Mouse (Mus musculus) right cerebral cortex, postnatal 4 days (tissue): ENCODE results near the gene Lnx2.

Source experiments
- DNase-seq: peaks from one replicate; pipeline ENCODE4 v3.0.0-alpha.2; 2022

Lnx2 gene

GRCm38 (mm10) chr5:147076799-147077165 lies 396 bp upstream of the Lnx2 start, which contains the start of gene Polr1d:
Gene Polr1d (plus strand): TSS chr5:147077050.
- no peak for DNase-seq

- no peak for DNase-seq
These were observed 1.0 kb downstream of the Lnx2 start for GRCm38 (mm10) chr5:147075103-147076025.

DNA sequence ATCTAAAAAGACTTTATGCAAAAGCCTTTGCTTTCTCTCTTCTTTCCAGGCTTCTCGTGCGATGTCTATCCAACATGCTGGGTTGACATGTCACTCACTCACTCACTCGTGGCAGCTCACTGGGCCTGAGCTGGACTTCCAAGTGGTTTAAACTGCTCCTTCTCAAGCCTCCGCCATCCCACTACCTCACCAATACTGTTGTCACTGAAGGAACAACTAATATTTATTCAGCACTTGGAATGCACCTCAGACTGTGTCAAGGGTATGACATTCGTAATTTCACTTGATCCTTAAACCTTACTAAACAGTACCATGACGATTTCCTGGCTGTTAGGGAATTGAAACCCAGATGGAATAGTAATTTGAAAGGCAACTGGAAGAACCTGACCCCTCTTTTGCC lies 2.6 kb downstream of the Lnx2 start:
- DNase-seq = no peak

DNA sequence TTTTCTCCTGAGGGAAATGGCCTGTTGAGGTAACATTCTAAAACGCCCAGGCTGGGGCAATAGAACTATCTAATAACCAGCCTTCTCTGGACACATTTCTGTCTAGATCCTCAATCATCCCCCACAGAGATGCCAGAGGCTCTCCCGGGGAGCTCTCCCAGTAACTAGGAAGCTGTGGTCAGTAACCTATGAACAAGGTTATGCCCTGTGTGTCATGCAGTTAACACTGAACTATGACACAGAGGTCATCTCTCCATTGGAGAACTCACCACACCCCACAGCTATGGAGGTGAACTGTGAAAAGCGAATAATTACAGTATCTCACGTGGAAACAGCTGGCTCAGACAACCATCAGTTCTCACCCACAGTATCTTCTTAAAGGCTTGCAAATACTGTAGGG lies 4.5 kb downstream of the Lnx2 start:
- no peak for DNase-seq

- DNase-seq = no peak
These were observed 5.4 kb downstream of the Lnx2 start for GRCm38 (mm10) chr5:147070791-147071516.

GRCm38 (mm10) chr5:147068876-147069275 lies 7.5 kb downstream of the Lnx2 start:
- DNase-seq = no peak

- DNase-seq = no peak
These were observed 9.4 kb downstream of the Lnx2 start for GRCm38 (mm10) chr5:147066965-147067364.

- no peak for DNase-seq
These were observed 10.3 kb downstream of the Lnx2 start for GRCm38 (mm10) chr5:147066129-147066528.

GRCm38 (mm10) chr5:147063215-147063661 lies 13.1 kb downstream of the Lnx2 start:
- DNase-seq = no peak

- no peak for DNase-seq
These were observed 16.4 kb downstream of the Lnx2 start for GRCm38 (mm10) chr5:147060024-147060423.

DNA sequence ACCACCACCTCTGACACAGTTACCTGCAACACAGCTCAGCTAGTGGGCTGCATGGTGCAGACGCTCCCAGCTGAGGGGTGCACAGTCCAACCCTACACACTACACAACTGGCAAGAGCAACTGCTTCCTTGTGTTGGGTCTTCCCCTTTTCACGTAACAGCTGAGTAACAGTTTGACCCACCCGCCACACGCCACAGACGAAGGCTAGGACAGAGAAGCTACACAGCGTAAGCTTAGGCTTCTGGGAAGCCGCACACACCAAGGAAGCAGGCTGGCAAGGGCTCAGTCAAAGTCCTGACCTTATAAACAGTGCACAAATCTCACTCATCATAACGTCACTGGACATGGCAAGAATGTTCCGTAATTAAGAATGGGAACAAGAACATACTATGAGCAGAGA lies 17.1 kb downstream of the Lnx2 start:
- DNase-seq = no peak

DNA sequence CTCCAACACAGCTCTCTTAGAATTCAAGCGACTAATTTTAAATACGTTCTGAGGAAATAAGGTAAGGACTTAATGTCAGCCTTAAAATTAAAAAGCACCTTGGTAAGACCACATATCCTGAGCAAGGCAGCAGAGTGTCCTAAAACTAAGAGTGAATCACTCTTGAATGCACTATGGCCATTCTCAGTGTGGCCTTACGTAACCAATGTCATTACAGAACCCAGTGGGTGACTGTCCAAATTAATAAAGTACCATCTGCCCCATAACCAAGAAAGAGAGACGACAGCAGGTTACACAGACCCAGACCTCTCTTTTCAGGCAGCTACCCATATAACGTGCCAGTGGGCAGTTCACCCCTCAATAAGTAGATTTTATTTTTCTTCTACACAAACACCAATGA lies 17.7 kb downstream of the Lnx2 start:
- DNase-seq = no peak

DNA sequence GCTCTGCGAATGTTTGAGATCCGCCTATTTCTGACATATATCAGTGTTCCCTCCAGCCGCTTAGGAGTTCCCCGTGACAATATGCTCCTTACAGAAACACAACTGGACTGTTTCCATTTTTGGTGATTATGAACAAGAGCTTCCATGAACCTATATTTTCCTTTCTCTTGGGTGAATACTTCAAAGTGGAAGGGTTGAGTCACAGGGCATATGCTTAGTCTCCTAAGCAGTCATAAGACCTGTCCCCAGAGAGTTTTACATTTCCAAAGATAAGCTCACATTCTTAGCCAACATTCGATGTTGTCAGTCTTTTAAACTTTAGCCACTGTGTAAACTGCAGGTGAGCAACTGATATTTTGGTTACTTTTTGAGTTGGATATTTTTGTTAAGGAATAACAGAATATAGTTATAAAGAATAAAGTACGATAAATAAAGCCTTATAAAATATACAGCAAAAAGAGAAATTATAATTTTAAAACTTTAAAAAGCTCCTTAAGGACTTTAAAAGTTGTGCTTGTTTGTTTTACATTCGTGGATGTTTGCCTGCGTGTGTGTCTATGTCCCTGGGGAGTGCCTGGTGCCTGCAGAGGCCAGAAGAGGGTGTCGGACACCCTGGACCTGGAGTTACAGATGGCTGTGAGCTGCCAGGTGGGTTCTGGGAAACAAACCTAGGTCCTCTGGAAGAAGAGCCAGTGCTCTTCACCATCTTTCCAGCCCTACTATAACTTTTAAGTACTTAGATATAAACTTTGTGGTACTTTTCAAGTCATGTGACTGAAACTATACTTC lies 18.6 kb downstream of the Lnx2 start:
- DNase-seq = no peak

DNA sequence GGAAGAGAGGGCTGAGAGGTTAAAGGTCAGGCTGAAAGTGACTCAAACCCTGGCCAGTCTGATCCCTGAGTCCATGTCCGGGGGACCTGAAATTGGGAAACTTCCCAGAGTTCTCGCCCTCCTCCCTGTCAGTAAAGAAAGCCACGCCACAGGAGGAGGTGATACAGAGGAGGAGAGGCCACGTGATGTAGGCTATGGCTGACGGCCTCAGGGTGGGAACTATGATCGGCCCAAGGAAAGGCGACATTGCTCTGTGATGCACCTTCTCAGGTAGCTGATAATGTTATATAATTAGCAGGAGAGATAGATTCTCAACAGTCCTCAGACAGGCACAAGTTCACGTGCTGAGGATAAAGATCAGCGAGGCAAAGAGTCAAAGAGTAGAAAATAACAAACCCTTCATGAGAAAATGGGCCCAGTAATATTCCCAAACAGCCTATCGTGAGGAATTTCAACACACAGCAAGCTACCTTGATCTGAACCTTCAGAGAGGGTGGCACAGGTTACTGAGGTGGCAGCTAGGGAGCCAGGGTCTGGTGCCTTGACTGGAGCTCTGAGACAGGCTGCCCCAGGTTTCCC lies 19.6 kb downstream of the Lnx2 start:
- DNase-seq = no peak

GRCm38 (mm10) chr5:147055572-147056245 lies 20.7 kb downstream of the Lnx2 start:
- no peak for DNase-seq

DNA sequence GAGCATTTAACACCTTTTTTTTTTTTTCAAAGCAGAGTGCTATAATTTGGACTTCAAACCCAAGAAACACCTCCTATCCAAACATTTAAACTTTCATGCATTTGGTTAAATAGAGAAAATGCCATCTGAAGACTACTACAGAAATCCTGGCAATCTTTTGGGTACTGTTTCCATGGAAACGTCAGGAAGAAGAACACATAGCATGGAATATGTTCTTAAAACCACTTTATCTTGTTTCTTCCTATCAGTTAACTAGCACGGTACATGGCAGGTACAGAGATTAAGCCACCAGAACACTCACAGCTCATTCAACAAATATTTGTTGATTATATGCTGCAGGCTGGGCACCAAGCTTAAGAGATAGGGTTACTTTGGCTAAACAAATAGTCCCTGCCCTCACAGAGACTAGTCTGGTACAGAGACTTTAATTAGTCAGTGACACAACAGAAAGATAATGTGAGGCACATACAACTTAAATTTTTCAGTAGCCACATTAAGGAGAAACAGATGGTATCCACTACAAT lies 21.6 kb downstream of the Lnx2 start:
- DNase-seq = no peak

- peak; percentile 30 for DNase-seq
These were observed 22.1 kb downstream of the Lnx2 start for GRCm38 (mm10) chr5:147054328-147054727.

- no peak for DNase-seq
These were observed 22.9 kb downstream of the Lnx2 start for GRCm38 (mm10) chr5:147053481-147053880.

DNA sequence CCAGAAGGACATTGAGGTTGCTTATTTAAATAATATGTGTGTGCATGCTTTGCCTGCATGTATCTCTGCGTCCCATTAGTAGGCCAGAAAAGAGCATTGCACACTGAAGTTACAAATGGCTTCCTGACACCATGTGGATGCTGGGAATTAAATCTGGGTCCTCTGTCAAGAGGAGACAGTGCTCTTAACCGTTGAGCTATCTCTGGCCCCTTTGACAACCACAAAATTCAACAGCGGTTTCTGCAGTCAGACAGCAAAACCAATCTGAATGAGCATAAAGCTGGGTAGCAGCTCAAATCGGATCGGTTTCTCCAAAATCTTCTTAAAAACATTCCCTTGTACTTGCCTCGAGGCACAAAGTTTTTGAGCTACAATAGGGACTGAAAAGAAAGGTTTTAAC lies 23.3 kb downstream of the Lnx2 start:
- no peak for DNase-seq

GRCm38 (mm10) chr5:147052309-147052558 lies 24.2 kb downstream of the Lnx2 start:
- no peak for DNase-seq

- no peak for DNase-seq
These were observed 24.7 kb downstream of the Lnx2 start for GRCm38 (mm10) chr5:147051500-147052308.
